Mouse (Mus musculus): ENCODE results near the gene Tmem101.
"Not testable (repeated sequence)": the region's sequence is repeated elsewhere in the genome, so short reads cannot be mapped to it uniquely, and the experiment has no call there.

Tmem101 gene

GRCm38 (mm10) chr11:102156039-102156785 is at the start of gene Tmem101:
Gene Tmem101 (minus strand): TSS chr11:102156404.
- DNase-seq (ENCODE audit: low spot score), result peak; percentile 95

DNA sequence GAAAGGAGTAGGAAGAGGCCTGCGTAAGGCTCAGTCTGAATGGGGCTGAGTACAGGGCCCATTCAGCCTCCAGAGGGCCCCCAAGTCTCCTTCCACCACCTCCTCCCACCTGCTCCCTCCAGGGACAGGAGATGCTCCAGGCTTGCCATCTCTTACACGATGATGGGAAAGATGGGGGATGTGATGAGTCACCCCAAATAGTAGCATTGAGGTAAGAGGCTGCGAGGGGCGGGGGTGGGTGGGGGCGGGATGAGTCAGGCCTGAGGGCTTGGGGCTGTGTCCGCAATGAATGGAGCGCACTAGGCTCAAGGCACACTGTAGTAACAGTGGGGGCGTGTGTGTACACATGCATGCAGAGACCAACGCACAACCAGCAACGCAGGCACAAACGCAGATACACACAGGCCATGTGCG is 45.2 kb upstream of the Tmem101 start:
- no peak for DNase-seq (ENCODE audit: low spot score)

DNA sequence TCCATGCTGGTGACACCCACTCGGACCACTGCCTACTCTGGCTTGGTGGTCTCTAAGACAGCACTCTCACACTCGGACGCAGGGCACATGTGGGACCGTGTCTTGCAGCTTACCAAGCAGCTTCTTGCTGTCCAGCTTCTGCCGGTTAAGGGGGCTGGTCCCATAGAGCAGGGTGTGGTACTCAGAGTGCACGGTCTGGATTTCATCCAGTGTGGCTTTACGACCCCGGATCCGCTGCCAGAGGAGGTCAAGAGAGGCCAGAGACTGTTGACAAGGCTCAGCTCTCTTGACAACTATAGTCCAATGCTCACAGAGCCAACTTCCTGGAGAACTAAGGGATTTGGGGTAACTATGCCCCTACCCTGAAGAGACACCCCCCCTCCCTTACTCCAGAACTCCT is 43.7 kb upstream of the Tmem101 start:
- DNase-seq (ENCODE audit: low spot score), result no peak

DNA sequence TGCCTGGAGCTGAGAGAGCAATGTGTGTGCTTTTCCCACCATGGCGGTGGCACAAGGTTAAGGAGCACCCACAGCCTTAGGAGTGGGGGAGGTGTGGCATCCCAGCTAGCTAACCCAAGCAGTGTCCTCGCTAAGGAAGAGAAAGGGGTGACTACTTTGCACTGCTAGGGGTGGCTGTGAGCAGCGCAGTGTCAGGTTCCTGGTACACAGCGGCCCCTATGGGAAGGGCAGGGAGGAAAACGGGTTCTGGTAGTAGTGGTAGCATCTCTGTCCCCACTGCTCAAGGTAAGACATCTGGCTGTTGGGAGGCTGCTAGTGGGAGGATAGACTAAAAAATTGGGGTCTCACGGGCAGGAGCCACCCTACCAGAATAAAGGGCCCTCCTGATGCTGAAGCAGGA is 42.0 kb upstream of the Tmem101 start:
- no peak for DNase-seq (ENCODE audit: low spot score)

GRCm38 (mm10) chr11:102196018-102196797 is 40.0 kb upstream of the Tmem101 start:
- no peak for DNase-seq (ENCODE audit: low spot score)

DNA sequence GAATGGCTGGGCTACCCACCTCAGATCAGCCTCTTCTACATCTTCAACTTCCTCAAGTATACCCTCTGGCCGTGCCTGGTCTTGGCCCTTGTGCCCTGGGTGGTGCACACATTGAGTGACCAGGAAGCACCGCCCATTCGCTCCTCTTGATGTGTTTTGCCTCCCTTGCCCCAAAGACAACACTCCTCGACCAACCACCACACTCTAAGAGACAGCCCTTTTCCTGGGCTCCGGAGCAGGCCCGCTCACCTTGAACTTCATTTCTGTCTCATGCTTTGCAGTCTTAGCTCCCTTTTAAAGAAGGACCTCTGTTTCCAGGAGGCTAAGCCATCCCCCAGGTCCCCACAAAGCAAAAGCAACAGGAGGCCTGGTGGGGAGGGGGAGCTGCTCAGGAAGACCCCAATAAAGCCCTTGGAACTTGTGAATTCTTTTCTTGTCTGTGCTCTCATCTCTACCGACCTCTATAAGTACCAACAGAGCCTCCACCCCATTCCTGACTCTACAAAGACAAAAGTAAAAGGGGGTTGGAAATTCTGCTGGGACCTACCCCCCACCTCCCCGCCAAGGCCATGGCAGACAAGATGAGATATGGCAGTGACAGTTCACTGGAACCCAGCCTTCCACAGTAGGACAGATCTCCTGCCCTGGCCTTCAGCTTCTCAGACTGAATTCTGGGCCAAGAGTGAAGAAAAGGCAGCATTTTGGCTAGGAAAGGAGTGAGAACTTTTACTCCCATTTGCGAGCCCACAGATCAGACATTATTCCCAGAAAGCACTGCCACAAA is 37.6 kb upstream of the Tmem101 start:
- DNase-seq (ENCODE audit: low spot score), result no peak

- DNase-seq (ENCODE audit: low spot score), result no peak
Measured at GRCm38 (mm10) chr11:102190848-102191247, 34.6 kb upstream of the Tmem101 start.

DNA sequence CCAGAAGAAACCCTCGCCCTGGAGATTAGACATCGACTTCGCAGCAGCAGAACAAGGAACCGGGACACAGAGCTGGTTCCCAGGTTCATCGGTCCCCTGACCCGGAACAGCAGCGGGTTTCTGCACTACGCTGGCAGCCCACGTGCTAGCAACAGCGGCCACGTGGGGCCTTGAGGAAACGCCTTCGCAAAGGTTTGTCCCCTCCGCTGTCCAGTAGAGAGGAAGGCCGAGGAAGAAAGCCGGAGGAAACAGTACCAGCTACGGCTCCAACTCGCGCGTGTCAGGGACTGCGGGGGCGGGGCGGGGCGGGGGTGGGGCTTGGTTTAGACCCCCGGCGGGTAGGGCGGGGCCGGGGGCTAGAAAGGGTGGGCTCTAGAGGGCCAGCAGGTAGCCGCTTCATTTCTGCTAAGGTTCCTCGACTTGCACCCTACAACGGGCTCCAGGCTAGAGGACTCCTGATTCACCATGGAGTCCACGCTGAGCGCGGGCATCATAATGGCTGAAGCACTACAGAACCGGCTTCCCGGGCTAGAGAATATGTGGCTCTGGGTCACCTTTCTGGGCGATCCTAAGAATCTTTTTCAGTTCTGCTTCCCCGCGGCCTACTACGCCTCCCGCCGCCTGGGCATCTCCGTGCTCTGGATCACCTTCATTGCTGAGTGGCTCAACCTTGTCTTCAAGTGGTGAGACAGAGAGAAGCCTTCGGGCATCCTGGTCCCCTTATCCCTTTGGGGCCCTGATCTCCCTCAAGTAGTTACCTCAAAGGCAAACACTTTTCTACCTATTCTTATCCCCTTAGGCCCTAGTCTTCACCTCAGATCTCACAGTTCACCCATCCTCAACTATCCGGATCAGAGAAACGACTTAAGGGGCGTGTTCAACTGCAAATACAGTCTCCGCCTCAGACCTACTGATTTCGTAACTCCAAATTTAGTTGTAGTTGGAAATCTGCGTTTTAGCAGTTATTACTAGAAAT is 33.5 kb upstream of the Tmem101 start, which contains the start of gene G6pc3:
TSS of gene G6pc3 (plus strand) at position 160 of the 976 bp plus-strand sequence.
- DNase-seq (ENCODE audit: low spot score), result peak; percentile 91

DNA sequence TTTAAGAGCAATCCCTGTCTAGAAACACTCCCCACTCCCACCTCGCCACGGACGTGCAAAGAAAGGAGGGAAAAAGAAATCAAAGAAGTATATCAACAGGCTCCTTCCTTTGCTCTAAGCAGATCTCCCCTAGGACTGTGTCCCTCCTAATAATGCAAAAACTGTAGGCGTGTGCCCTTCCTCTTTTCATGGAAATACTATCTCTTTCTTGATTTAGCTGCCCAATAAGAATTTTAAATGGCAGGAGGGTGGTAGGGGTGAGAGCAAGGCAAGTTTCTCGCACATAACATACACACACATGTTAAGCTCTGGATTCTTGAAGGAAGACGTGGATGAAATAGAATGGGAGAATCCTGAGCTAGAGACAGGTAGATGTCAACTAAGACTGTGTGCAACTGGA is 32.8 kb upstream of the Tmem101 start:
- no peak for DNase-seq (ENCODE audit: low spot score)

DNA sequence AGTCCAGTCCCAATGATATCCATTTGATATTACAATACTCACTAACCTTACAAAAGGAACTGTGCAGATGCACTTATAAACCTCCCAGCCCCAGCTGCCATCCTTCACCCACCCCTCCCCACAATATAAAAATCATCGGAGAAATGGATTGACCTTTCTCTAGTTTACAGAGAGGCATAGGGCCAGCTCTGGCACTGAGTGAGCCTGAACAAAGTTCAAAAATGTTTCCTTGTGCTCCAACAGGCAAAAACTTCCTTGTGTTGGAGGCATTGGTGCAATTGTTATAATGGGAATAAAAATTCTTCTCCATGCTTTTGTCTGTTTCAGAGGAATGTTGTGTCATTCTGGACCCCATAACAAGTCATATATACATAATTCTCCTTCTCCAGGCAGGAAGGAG is 30.0 kb upstream of the Tmem101 start:
- no peak for DNase-seq (ENCODE audit: low spot score)

- DNase-seq (ENCODE audit: low spot score), result no peak
Measured at GRCm38 (mm10) chr11:102185677-102186076, 29.5 kb upstream of the Tmem101 start.

GRCm38 (mm10) chr11:102184646-102185495 is 28.7 kb upstream of the Tmem101 start, which contains the start of gene Lsm12:
Gene Lsm12 (minus strand): TSS chr11:102185296.
- peak; percentile 95 for DNase-seq (ENCODE audit: low spot score)

- no peak for DNase-seq (ENCODE audit: low spot score)
Measured at GRCm38 (mm10) chr11:102184253-102184645, 28.0 kb upstream of the Tmem101 start.

DNA sequence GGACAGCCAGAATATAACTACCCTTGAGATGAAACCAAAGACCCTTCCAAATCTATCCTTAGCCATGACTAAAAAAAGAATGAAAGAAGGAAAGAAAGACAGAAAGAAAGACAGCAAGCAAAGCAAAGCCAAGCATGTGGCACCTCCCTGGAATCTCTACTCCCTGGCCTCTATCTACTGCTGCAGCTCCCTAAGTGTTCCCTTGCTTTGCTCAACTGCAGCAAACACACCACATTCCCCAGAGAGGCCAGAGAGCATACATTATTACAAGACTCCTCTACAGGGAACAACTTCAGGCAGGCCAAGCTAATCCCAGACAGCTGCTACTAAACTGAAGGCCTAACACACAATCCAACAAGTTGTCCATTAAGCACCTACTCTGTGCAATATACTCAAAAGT is 23.6 kb upstream of the Tmem101 start:
- DNase-seq (ENCODE audit: low spot score), result no peak

DNA sequence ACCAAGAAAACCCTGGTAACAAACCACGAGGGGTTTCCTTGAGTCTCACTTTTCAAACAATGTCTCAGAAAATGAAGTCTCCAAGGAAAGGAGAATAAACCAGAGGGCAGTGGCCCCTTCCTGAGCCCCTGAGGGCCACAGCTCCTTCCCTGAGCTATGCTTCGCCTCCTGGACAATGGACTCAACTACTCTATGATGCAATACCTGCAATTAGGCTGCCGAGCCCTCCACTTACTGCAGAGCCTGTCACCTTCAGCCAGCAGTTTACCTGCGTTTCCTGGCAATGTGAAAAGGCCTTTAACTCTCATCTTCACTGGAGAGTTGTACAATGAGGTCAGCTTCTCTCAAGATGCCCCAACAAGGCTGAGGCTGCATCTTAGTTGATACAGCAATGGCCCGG is 12.5 kb upstream of the Tmem101 start:
- no peak for DNase-seq (ENCODE audit: low spot score)

- DNase-seq (ENCODE audit: low spot score), result no peak
Measured at GRCm38 (mm10) chr11:102167539-102167938, 11.3 kb upstream of the Tmem101 start.

GRCm38 (mm10) chr11:102165971-102166722 is 9.9 kb upstream of the Tmem101 start:
- no peak for DNase-seq (ENCODE audit: low spot score)

DNA sequence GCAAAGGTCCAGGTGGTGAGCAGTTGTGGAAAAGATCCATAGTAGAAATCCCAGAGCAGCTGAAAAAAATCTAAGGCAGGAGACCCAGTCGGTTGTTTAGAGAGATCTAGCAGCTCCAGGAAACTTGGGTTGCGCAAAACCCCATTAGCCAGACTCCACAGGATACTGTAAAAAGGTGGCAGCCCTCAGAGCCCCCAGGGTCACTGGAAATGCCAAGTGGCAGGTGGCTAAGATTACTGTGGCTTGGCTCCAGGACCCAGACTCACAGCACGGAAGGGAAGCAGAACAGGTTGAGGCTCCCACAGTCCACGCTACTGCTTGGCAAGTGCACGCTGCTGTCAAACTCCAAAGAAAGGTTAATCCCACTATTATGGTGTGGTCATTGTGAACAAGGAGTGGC is 3.6 kb upstream of the Tmem101 start:
- no peak for DNase-seq (ENCODE audit: low spot score)

GRCm38 (mm10) chr11:102158024-102158423 is 1.8 kb upstream of the Tmem101 start:
- DNase-seq (ENCODE audit: low spot score), result not testable (repeated sequence)

DNA sequence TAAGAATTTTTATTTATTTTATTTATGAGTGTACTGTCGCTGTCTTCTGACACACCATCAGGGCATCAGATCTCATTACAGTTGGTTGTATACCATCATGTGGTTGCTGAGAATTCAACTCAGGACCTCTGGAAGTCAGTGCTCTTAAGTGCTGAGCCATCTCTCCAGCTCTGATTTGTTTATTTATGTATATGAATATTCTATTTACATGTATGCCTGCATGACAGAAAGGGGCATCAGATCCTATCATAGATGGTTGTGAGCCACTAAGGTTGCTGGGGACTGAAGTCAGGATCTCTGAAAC is 534 bp upstream of the Tmem101 start:
- no peak for DNase-seq (ENCODE audit: low spot score)

All from retina, embryonic 14.5 days (tissue).